ENCODE assay signal across 13 mouse cellular contexts in genomic region chr9:118387631-118388030, GRCm38 (mm10).
"Had no signal": no experiment of that assay in that cellular context is flagged by ENCODE, and none has a peak within 500 bp of the region (broad histone marks: within the 10 kb centered on the region; RNA-seq: fewer than 3 reads in every experiment).

No protein-coding gene starts in this region.

- H3K36me3 ChIP-seq: liver, embryonic 13.5 days; midbrain, embryonic 12.5 days; midbrain, embryonic 15.5 days had no signal

- H3K27ac ChIP-seq: layer of hippocampus, adult 2 months; left cerebral cortex, adult 2 months; liver, embryonic 13.5 days; midbrain, embryonic 12.5 days; midbrain, embryonic 15.5 days had no signal

- H3K4me3 ChIP-seq: layer of hippocampus, adult 2 months; left cerebral cortex, adult 2 months; liver, embryonic 13.5 days; midbrain, embryonic 12.5 days; midbrain, embryonic 15.5 days had no signal

- ATAC-seq: intestine, embryonic 16.5 days; midbrain, embryonic 15.5 days had no signal

- DNase-seq: kidney, adult 18-20 months; kidney, adult 9 months; kidney, postnatal 14 days; layer of hippocampus, postnatal 36 days; liver, embryonic 13.5 days; lung, adult 2 months; lung, postnatal 14 days; lung, postnatal 4 days had no signal
